Mouse (Mus musculus): ENCODE results near the gene Bin2. TPM values are rescaled to one million over a fixed set of nuclear protein-coding genes. Genes with fewer than 3 reads are reported as not detected.

The Bin2 gene
- total RNA-seq, 1 experiment, result 12.5 TPM

GRCm38 (mm10) chr15:100664813-100665274 lies 4.5 kb downstream of the Bin2 start:
- no peak overlapping the region for H3K9ac ChIP-seq (ENCODE audit: insufficient read depth, low read depth, low read length, poor library complexity, severe bottlenecking)
- no peaks in the 10 kb centered on the region for H3K9me3 ChIP-seq (ENCODE audit: control insufficient read depth, insufficient read depth, low read depth, low read length)
- DNase-seq (ENCODE audit: low read depth, low spot score), result no peak
- in situ Hi-C loops (cut with MboI; ENCODE audit: low sequenced_read_pairs in 2 of 2, unreplicated experiment in 2 of 2), result no loop called here
- H3K27ac ChIP-seq (ENCODE audit: insufficient read depth, low read depth, low read length, poor library complexity, severe bottlenecking), result no peak overlapping the region
- H3K4me3 ChIP-seq (ENCODE audit: insufficient read depth in 1 of 2, low read depth in 1 of 2, low read length in 2 of 2, poor library complexity in 1 of 2, severe bottlenecking in 1 of 2), result no peak overlapping the region
- peaks cover 6 to 29% of the 10 kb centered on the region in 2 experiments; a peak in 3 of 4 replicates for H3K4me1 ChIP-seq (ENCODE audit: control insufficient read depth in 2 of 2, insufficient read depth in 2 of 2, low read length in 2 of 2, poor library complexity in 1 of 2)
- H3K36me3 ChIP-seq (ENCODE audit: control insufficient read depth, insufficient read depth, low read length, poor library complexity, severe bottlenecking), result no peaks in the 10 kb centered on the region; the same call in 1 of the 2 replicates
- no peak for TF ChIP-seq ZNF384 (IDR thresholded peaks at IDR 0.05; ENCODE audit: low read depth, low read length)
- no peak for TF ChIP-seq ZC3H11A (IDR thresholded peaks at IDR 0.05; ENCODE audit: borderline replicate concordance, low read depth, low read length)
- TF ChIP-seq HCFC1 (IDR thresholded peaks at IDR 0.05; ENCODE audit: borderline replicate concordance, insufficient read depth, low read length), result no peak
- no peak for TF ChIP-seq CHD2 (IDR thresholded peaks at IDR 0.05; ENCODE audit: low read depth, low read length)
- no peak for TF ChIP-seq MAFK (IDR thresholded peaks at IDR 0.05; ENCODE audit: insufficient read depth, low read depth, low read length)

- Histone ChIP-seq H3K27ac (ENCODE audit: insufficient read depth, low read depth, low read length, poor library complexity, severe bottlenecking) (no peak overlapping the region), H3K36me3 (ENCODE audit: control insufficient read depth, insufficient read depth, low read length, poor library complexity, severe bottlenecking) (no peaks in the 10 kb centered on the region; the same call in 1 of the 2 replicates), H3K9ac (ENCODE audit: insufficient read depth, low read depth, low read length, poor library complexity, severe bottlenecking) (no peak overlapping the region), H3K9me3 (ENCODE audit: control insufficient read depth, insufficient read depth, low read depth, low read length) (no peaks in the 10 kb centered on the region), H3K4me1 (ENCODE audit: control insufficient read depth in 2 of 2, insufficient read depth in 2 of 2, low read length in 2 of 2, poor library complexity in 1 of 2) (peaks cover 0 to 11% of the 10 kb centered on the region in 2 experiments; a peak in 2 of 4 replicates), H3K4me3 (ENCODE audit: insufficient read depth in 1 of 2, low read depth in 1 of 2, low read length in 2 of 2, poor library complexity in 1 of 2, severe bottlenecking in 1 of 2) (no peak overlapping the region)
- in situ Hi-C loops (cut with MboI; ENCODE audit: low sequenced_read_pairs in 2 of 2, unreplicated experiment in 2 of 2), result no loop called here
- DNase-seq (ENCODE audit: low read depth, low spot score), result no peak
- no peak for TF ChIP-seq HCFC1 (IDR thresholded peaks at IDR 0.05; ENCODE audit: borderline replicate concordance, insufficient read depth, low read length)
- TF ChIP-seq CHD2 (IDR thresholded peaks at IDR 0.05; ENCODE audit: low read depth, low read length), result no peak
- TF ChIP-seq ZC3H11A (IDR thresholded peaks at IDR 0.05; ENCODE audit: borderline replicate concordance, low read depth, low read length), result no peak
- TF ChIP-seq MAFK (IDR thresholded peaks at IDR 0.05; ENCODE audit: insufficient read depth, low read depth, low read length), result no peak
These were observed 8.5 kb downstream of the Bin2 start for GRCm38 (mm10) chr15:100660805-100661204.

GRCm38 (mm10) chr15:100660306-100660705 lies 9.0 kb downstream of the Bin2 start:
- H3K4me3 ChIP-seq (ENCODE audit: insufficient read depth in 1 of 2, low read depth in 1 of 2, low read length in 2 of 2, poor library complexity in 1 of 2, severe bottlenecking in 1 of 2), result no peak overlapping the region
- no peak for DNase-seq (ENCODE audit: low read depth, low spot score)
- H3K9ac ChIP-seq (ENCODE audit: insufficient read depth, low read depth, low read length, poor library complexity, severe bottlenecking), result no peak overlapping the region
- no peak overlapping the region for H3K27ac ChIP-seq (ENCODE audit: insufficient read depth, low read depth, low read length, poor library complexity, severe bottlenecking)
- no peaks in the 10 kb centered on the region; the same call in 1 of the 2 replicates for H3K36me3 ChIP-seq (ENCODE audit: control insufficient read depth, insufficient read depth, low read length, poor library complexity, severe bottlenecking)
- H3K4me1 ChIP-seq (ENCODE audit: control insufficient read depth in 2 of 2, insufficient read depth in 2 of 2, low read length in 2 of 2, poor library complexity in 1 of 2), result peaks cover 0 to 8% of the 10 kb centered on the region in 2 experiments; a peak in 2 of 4 replicates
- in situ Hi-C loops (cut with MboI; ENCODE audit: low sequenced_read_pairs in 2 of 2, unreplicated experiment in 2 of 2), result no loop called here
- no peaks in the 10 kb centered on the region for H3K9me3 ChIP-seq (ENCODE audit: control insufficient read depth, insufficient read depth, low read depth, low read length)
- TF ChIP-seq ZC3H11A (IDR thresholded peaks at IDR 0.05; ENCODE audit: borderline replicate concordance, low read depth, low read length), result no peak
- no peak for TF ChIP-seq HCFC1 (IDR thresholded peaks at IDR 0.05; ENCODE audit: borderline replicate concordance, insufficient read depth, low read length)
- no peak for TF ChIP-seq ZNF384 (IDR thresholded peaks at IDR 0.05; ENCODE audit: low read depth, low read length)
- no peak for TF ChIP-seq MAFK (IDR thresholded peaks at IDR 0.05; ENCODE audit: insufficient read depth, low read depth, low read length)
- TF ChIP-seq CHD2 (IDR thresholded peaks at IDR 0.05; ENCODE audit: low read depth, low read length), result no peak

GRCm38 (mm10) chr15:100655201-100655600 lies 14.2 kb downstream of the Bin2 start:
- no peak overlapping the region for H3K9ac ChIP-seq (ENCODE audit: insufficient read depth, low read depth, low read length, poor library complexity, severe bottlenecking)
- no peaks in the 10 kb centered on the region; the same call in 1 of the 2 replicates for H3K36me3 ChIP-seq (ENCODE audit: control insufficient read depth, insufficient read depth, low read length, poor library complexity, severe bottlenecking)
- H3K27ac ChIP-seq (ENCODE audit: insufficient read depth, low read depth, low read length, poor library complexity, severe bottlenecking), result no peak overlapping the region
- no peak overlapping the region for H3K4me3 ChIP-seq (ENCODE audit: insufficient read depth in 1 of 2, low read depth in 1 of 2, low read length in 2 of 2, poor library complexity in 1 of 2, severe bottlenecking in 1 of 2)
- TF ChIP-seq ZNF384 (IDR thresholded peaks at IDR 0.05; ENCODE audit: low read depth, low read length) (no peak), ZC3H11A (IDR thresholded peaks at IDR 0.05; ENCODE audit: borderline replicate concordance, low read depth, low read length) (no peak), CHD2 (IDR thresholded peaks at IDR 0.05; ENCODE audit: low read depth, low read length) (no peak), HCFC1 (IDR thresholded peaks at IDR 0.05; ENCODE audit: borderline replicate concordance, insufficient read depth, low read length) (no peak)
- no peaks in the 10 kb centered on the region for H3K9me3 ChIP-seq (ENCODE audit: control insufficient read depth, insufficient read depth, low read depth, low read length)
- DNase-seq (ENCODE audit: low read depth, low spot score), result no peak
- H3K4me1 ChIP-seq (ENCODE audit: control insufficient read depth in 2 of 2, insufficient read depth in 2 of 2, low read length in 2 of 2, poor library complexity in 1 of 2), result no peaks in the 10 kb centered on the region
- in situ Hi-C loops (cut with MboI; ENCODE audit: low sequenced_read_pairs in 2 of 2, unreplicated experiment in 2 of 2), result no loop called here

GRCm38 (mm10) chr15:100654271-100654670 lies 15.1 kb downstream of the Bin2 start:
- TF ChIP-seq CHD2 (IDR thresholded peaks at IDR 0.05; ENCODE audit: low read depth, low read length), result no peak
- TF ChIP-seq MAFK (IDR thresholded peaks at IDR 0.05; ENCODE audit: insufficient read depth, low read depth, low read length), result no peak
- no peak for TF ChIP-seq ZNF384 (IDR thresholded peaks at IDR 0.05; ENCODE audit: low read depth, low read length)
- no peak for TF ChIP-seq ZC3H11A (IDR thresholded peaks at IDR 0.05; ENCODE audit: borderline replicate concordance, low read depth, low read length)
- TF ChIP-seq HCFC1 (IDR thresholded peaks at IDR 0.05; ENCODE audit: borderline replicate concordance, insufficient read depth, low read length), result no peak

More at GRCm38 (mm10) chr15:100654271-100654670, 15.1 kb downstream of the Bin2 start:
- Histone ChIP-seq H3K4me3 (ENCODE audit: insufficient read depth in 1 of 2, low read depth in 1 of 2, low read length in 2 of 2, poor library complexity in 1 of 2, severe bottlenecking in 1 of 2) (no peak overlapping the region), H3K4me1 (ENCODE audit: control insufficient read depth in 2 of 2, insufficient read depth in 2 of 2, low read length in 2 of 2, poor library complexity in 1 of 2) (peaks cover 2% of the 10 kb centered on the region in 2 experiments; a peak in 2 of 4 replicates), H3K27ac (ENCODE audit: insufficient read depth, low read depth, low read length, poor library complexity, severe bottlenecking) (no peak overlapping the region), H3K9me3 (ENCODE audit: control insufficient read depth, insufficient read depth, low read depth, low read length) (no peaks in the 10 kb centered on the region), H3K9ac (ENCODE audit: insufficient read depth, low read depth, low read length, poor library complexity, severe bottlenecking) (no peak overlapping the region), H3K36me3 (ENCODE audit: control insufficient read depth, insufficient read depth, low read length, poor library complexity, severe bottlenecking) (no peaks in the 10 kb centered on the region; the same call in 1 of the 2 replicates)
- in situ Hi-C loops (cut with MboI; ENCODE audit: low sequenced_read_pairs in 2 of 2, unreplicated experiment in 2 of 2), result no loop called here
- no peak for DNase-seq (ENCODE audit: low read depth, low spot score)

Measured in ES-E14 (cell line).